Mouse (Mus musculus): ENCODE measurements around the gene Rapgef1.

- TF ChIP-seq GATA1 (IDR thresholded peaks at IDR 0.05; ENCODE audit: low read length) (no peak), TAL1 (IDR thresholded peaks at IDR 0.05; ENCODE audit: low read length) (no peak)
Observed at GRCm38 (mm10) chr2:29679710-29680584, 60.4 kb downstream of the Rapgef1 start.
